Mouse (Mus musculus) urinary bladder, postnatal 14 days (tissue): Measurements from ENCODE around the gene Rnf31.

Source experiments
- DNase-seq: peaks from one replicate; pipeline ENCODE4 v3.0.0; 2021; ENCODE audit warnings: low spot score

Gene Rnf31

DNA sequence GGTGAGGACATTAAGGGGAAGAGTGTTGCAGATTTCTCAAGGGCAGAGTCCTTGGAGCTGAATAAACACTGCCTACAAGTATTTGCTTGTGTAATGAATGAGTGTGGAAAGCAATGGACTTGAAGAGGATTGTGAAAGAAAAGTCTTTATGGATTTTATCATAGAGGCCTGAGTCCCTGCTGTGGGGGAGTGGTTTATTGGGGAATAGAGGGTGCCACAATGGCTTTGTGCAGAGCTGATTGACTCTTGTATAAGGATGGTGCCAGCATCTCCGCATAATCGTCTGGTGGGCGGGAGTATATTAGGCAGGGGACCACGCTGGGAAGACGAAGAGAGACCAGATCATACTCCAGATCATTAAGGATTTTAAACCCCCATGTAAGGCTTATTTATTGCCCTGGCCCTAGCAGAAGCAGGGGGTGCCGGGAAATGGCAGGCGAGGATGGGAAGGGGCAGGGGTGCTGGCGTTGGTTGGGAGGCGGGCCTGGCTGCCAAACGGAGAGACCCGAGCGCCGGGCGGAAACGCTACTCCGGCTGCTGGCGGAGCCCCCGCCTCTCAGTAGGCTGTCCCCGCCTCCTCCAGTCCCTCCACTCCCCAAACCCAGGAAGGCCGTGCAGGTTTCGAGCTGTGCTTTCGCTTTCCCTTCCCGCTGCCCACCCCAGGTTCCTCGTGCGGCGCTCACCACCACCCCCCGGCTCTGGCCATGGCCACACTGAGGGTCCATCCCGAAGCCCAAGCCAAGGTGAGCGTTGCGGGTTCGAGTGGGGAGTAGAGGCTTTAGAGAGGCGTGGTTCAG is 13.4 kb upstream of the Rnf31 start, which contains the start of gene Psme1:
TSS of gene Psme1 (plus strand) at position 253 of the 797 bp plus-strand sequence.
- peak; percentile 80 for DNase-seq

DNA sequence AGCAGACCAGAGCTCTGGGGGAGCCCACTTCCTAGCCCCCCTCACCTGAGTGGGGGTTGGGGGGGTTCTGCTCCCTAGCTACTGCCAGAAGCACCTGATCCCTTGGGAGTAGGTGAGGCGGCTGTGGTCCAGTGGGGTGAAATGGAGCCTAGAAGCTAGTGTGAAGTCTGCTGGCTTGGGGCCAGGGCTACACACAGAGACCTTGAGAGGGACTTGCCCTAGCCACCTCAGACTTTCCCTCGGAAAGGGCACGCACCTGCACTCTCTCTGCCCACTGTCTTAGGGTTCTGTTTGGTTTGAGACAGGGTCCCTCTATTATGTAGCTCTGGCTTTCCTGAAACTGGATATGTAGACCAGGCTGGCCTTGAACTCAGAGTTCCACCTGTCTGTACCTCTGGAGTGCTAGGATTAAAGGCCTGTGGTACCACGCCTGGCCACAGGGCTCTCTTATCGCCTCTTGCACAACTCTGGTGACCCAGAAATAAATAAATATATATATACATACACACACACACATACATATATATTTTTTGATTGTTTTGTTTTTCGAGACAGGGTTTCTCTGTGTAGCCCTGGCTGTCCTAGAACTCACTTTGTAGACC is 12.7 kb upstream of the Rnf31 start:
- DNase-seq: peak; percentile 61

GRCm38 (mm10) chr14:55579511-55580496 is 11.7 kb upstream of the Rnf31 start:
- no peak for DNase-seq

GRCm38 (mm10) chr14:55580731-55581130 is 10.8 kb upstream of the Rnf31 start:
- DNase-seq: no peak

DNA sequence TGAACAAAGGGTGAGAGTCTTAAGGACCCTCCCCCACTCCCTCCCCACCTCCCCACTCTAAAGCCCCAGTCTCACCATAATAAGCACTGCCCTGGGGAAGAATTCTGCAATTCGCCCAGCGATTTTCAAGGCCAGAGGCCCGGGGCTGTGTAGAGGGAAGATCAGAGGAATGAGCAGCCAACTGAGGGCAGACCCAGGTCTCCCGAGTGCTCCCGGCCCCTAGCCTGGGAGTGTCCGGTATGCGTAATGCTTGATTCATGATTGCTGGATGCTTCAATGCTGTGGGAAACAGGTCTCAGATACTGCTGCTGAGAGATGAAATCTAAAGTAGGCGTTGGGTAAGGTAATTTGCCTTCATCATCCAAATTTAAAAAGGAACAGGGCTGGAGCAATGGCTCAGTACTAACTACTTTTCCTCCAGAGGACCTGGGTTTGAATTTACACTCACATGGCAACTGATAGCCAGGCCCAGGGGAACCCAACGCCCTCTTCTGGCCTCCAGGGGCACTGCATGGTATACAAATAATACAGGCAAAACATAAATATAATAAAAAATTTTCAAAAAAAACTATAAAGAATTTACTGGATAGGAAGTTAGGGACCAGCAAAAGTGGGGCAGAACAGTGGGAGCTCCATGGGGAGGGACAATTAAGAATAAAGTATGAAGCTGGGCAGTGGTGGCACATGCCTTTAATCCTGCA is 9.4 kb upstream of the Rnf31 start:
- DNase-seq: no peak

- DNase-seq: no peak
Observed at GRCm38 (mm10) chr14:55584303-55584701, 7.2 kb upstream of the Rnf31 start.

- DNase-seq: peak; percentile 78
Observed at GRCm38 (mm10) chr14:55584702-55585565, 6.6 kb upstream of the Rnf31 start, which contains the start of gene Emc9. Emc9 (minus strand) TSS chr14:55585302.

DNA sequence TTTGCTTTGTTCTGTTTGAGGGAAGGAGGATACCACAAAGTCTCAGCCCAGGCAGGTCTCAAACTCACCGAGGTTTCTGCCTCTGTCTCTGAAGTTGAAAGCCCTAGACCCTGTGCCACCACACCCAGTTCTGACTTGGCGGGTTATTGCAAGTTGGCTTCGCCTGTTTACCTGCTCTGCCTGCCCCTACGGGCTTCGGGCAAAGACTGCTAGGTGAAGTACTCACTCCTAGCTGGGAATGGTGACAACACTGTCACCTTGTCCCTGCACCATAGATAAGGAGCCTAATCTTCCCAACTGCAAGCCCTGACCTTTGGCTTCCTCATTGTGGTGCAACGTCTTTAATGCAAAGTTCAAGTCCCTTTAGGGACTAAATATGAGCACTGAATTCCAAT is 5.9 kb upstream of the Rnf31 start:
- DNase-seq: no peak

- DNase-seq: no peak
Observed at GRCm38 (mm10) chr14:55586149-55586548, 5.4 kb upstream of the Rnf31 start.

- DNase-seq: no peak
Observed at GRCm38 (mm10) chr14:55589271-55589670, 2.2 kb upstream of the Rnf31 start.

GRCm38 (mm10) chr14:55589771-55590448 is 1.6 kb upstream of the Rnf31 start:
- DNase-seq: no peak

- peak; percentile 94 for DNase-seq
Observed at GRCm38 (mm10) chr14:55590748-55591330, 669 bp upstream of the Rnf31 start, which contains the start of gene Psme2. Psme2 (minus strand) TSS chr14:55591113.

GRCm38 (mm10) chr14:55592226-55592625 is 718 bp downstream of the Rnf31 start:
- DNase-seq: no peak

GRCm38 (mm10) chr14:55596036-55596690 is 4.7 kb downstream of the Rnf31 start:
- no peak for DNase-seq

DNA sequence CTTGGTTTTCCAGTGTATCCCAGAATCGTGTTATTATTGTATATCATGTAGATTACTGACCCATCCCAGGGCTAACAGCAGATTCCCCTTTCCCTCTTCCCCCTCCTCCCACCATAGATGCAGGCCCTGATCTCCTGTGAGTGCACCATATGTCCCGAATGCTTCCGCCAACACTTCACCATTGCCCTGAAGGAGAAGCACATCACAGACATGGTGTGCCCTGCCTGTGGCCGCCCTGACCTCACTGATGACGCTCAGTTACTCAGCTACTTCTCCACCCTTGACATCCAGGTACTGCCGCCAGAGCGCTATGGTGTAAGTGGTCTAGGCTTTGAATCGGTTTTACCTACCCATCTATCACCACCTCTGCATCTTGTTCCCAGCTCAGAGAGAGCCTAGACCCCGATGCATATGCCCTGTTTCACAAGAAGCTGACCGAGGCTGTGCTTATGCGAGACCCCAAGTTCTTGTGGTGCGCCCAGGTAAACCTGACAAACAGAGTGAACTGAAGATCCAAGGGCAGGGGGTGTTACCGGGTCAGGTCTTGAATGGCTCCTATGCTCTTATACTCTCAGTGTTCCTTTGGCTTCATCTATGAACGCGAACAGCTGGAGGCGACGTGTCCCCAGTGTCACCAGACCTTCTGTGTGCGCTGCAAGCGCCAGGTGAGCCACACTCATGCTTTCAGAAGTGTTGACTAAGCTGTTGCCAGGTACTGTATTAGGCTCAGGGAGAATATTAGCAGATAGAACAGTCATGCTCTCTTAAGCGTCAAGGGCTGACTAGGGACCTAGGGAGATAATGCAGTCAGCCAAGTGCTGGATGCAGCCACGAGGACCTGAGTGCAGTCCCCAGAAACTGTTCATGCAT is 7.2 kb downstream of the Rnf31 start:
- DNase-seq: no peak

DNA sequence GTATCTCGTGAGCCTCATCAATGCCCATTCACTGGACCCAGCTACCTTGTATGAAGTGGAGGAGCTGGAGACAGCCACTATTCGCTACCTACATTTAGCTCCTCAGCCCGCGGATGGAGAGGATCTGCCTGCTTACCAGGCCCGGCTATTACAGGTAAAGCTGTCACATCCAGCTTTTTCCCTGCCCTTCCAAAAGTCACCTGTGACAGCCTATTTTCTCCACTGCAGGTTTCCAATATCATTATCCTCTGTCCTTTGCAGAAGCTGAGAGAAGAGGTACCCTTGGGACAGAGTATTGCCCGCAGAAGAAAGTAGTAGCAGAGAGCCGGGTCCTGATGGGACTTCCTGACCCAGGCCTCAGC is 11.7 kb downstream of the Rnf31 start, which contains the start of gene Irf9:
TSS of gene Irf9 (plus strand) at position 301 of the 362 bp plus-strand sequence.
- DNase-seq: no peak

DNA sequence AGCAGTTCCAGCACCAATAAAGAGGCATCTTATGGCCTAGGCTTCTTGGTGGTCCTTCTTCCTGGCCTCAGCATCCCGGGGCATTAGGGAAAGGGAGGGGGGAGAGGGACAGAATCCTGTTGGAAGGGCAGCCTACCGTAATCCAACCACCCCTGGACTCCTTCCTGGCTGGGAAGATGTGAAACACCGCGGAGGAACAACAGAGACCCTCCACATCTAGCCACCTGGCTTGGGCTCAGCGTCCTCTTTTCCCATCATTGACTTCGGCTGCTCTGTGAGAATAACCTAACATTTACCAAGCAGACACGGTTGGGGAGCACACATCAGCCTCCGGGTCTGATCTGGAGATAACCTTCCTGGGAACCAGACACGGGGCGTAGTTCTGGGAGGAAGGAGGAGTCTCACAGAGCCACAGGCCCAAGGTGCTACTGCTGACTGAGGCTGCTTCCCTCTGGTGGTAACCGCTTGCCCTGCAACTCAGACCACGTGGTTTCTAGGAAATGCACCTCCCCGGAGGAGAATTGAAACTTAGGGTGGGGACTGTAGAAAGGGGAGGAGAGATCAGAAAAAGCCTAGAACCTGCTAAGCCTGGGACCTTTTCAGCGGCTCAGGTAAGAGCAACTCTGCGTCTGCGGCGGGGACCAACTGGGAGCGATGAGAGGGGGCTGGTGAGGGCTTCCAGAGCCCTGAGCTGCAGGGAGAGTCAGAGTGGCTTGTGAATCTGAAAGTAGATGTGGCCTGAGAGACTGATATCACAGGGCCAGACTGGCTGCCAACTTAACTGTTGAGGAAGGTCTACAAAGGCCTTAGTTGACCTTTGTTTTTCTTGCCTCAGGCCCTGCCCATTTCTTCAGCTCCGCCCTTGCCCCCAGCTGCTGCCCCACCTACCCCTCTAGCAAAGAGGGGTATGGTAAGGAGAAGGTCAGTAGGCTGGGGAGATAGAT is 12.4 kb downstream of the Rnf31 start:
- DNase-seq: peak; percentile 94
